Mouse (Mus musculus) bone marrow, adult 2 months (tissue): ENCODE measurements around the gene Lrrc56. TPM values are rescaled to one million over a fixed set of nuclear protein-coding genes. Genes with fewer than 3 reads are reported as not detected.

Experiments used
- H3K27ac ChIP-seq: fragments of 200-500 bp; 2 replicates; pipeline ENCODE4 v1.5.1; 2012; ENCODE audit warnings: low read depth, mild to moderate bottlenecking, control low read depth, inconsistent platforms, low read length; ENCODE audit not compliant: control insufficient read depth, poor library complexity, insufficient read depth
- H3K4me1 ChIP-seq: fragments of 200-500 bp; 2 replicates; pipeline ENCODE4 v1.6.1; 2011; ENCODE audit warnings: low read length; ENCODE audit not compliant: control insufficient read depth, insufficient read depth
- H3K4me3 ChIP-seq: fragments of 200-500 bp; replicated peaks from 2 replicates; pipeline ENCODE3; 2011; ENCODE audit warnings: mild to moderate bottlenecking, low read depth, low read length, control low read depth; ENCODE audit not compliant: control insufficient read depth
- CTCF ChIP-seq: fragments of 200-500 bp; IDR thresholded peaks from 2 replicates; pipeline ENCODE4 v1.5.1; 2011; ENCODE audit warnings: low read length, control low read depth; ENCODE audit not compliant: control insufficient read depth, insufficient read depth
- POLR2A ChIP-seq: fragments of 200-500 bp; IDR thresholded peaks from 2 replicates; pipeline ENCODE4 v1.6.1; 2011; ENCODE audit warnings: low read depth, mild to moderate bottlenecking, control low read depth, low read length, borderline replicate concordance; ENCODE audit not compliant: control insufficient read depth
- WGBS: fragments of 180-500 bp; shearing (Covaris S2); methylation state at CpG from one replicate; pipeline ENCODE4 v1.1.7; 2018; 5-methylcytosine and 5-hydroxymethylcytosine counted together
- polyA plus RNA-seq: library from polyadenylated mRNA; stranded (reverse); fragments of >200 nt; gene quantifications from 2 replicates; pipeline ENCODE4 v1.2.4, GENCODE M21; 2011; ENCODE audit warnings: low replicate concordance; ENCODE audit not compliant: missing spikeins, insufficient read depth, insufficient read length

Gene Lrrc56
- polyA plus RNA-seq, 1 experiment, result 3.1 TPM

- Histone ChIP-seq H3K4me1 (peaks cover 6% of the 10 kb centered on the region), H3K27ac (peak overlapping the region; percentile 66), H3K4me3 (no peak overlapping the region)
- TF ChIP-seq CTCF (no peak), POLR2A (peak; percentile 51; the same call in 1 of the 2 replicates)
- WGBS, result 65% methylated on average over 3 of the region's 3 CpGs
Measured at GRCm38 (mm10) chr7:141209526-141209925, 15.6 kb downstream of the Lrrc56 start.

DNA sequence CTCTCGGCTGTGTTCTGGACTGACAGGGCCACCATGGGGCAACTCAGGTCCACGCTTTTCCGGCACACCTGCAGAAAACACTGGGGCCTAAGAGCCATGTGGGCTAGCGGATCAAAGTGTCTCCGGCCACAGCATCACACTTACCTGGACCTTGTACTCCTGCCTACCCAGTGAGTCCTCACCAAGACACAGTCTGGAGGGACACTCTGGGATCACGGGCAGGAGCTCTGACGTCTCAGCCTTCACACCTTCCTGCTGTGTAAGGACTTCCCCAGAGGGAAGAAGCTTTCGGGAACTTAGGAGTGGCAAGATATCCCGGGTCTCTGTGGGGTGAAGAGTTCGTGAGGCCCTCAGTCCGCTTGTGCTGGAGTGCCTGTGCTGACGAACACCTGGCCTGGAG lies 16.2 kb downstream of the Lrrc56 start:
- H3K4me3 ChIP-seq, result no peak overlapping the region
- WGBS, result 85% methylated on average over 12 of the region's 12 CpGs
- TF ChIP-seq POLR2A (no peak), CTCF (no peak)
- H3K27ac ChIP-seq, result peak overlapping the region; percentile 33; the same call in 1 of the 2 replicates
- H3K4me1 ChIP-seq, result peaks cover 6% of the 10 kb centered on the region

- no peak overlapping the region for H3K27ac ChIP-seq
- peaks cover 6% of the 10 kb centered on the region for H3K4me1 ChIP-seq
- WGBS, result 88% methylated on average over 14 of the region's 14 CpGs
Measured at GRCm38 (mm10) chr7:141210606-141211131, 16.7 kb downstream of the Lrrc56 start.

GRCm38 (mm10) chr7:141213133-141213532 lies 19.2 kb downstream of the Lrrc56 start:
- H3K4me3 ChIP-seq, result no peak overlapping the region
- 93% methylated on average over 3 of the region's 3 CpGs for WGBS
- H3K4me1 ChIP-seq, result peaks cover 6% of the 10 kb centered on the region
- TF ChIP-seq POLR2A, result no peak
- no peak for TF ChIP-seq CTCF
- no peak overlapping the region for H3K27ac ChIP-seq

More at GRCm38 (mm10) chr7:141210606-141211131, 16.7 kb downstream of the Lrrc56 start:
- no peak overlapping the region for H3K4me3 ChIP-seq
- TF ChIP-seq CTCF, result no peak

DNA sequence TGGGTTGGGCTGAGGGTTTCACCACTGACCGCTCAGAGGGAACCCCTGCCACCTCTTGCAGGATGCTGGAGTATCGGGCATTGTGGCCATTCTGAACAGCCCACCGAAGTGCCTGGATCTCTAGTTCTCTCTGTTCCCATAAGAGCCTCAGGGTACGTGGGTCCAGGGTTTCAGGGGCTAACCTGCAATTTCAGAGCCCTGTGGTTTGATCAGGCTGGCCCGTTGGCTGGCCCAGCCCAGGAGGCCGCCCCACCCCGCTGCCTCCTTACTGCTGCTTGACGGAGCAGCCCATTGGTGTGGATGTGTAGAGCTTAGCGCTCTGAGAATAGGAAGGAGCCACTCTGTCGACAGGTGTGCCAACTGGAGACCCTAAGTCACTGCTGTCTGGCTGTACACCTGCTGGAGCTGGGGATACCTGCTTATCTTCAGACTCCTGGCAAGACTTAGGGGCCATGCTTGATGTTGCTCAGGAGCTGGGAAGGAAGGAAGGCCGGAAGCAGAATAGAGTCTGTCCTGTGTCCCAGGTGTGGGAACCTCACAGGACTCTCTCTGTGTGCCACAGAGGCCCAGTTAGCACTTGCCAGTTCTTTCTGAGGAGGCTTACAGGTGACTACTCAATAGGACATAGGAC lies 19.8 kb downstream of the Lrrc56 start, which contains the start of gene Lmntd2:
Gene Lmntd2, minus strand, starts transcription at position 476 of the 631 bp plus-strand sequence.
- Histone ChIP-seq H3K4me1 (peaks cover 6% of the 10 kb centered on the region), H3K4me3 (no peak within 1 kb of the TSS), H3K27ac (peak within 1 kb of the TSS; percentile 24; the same call in 1 of the 2 replicates)
- TF ChIP-seq POLR2A (no peak), CTCF (no peak)
- WGBS, result 90% methylated on average over 11 of the region's 11 CpGs

DNA sequence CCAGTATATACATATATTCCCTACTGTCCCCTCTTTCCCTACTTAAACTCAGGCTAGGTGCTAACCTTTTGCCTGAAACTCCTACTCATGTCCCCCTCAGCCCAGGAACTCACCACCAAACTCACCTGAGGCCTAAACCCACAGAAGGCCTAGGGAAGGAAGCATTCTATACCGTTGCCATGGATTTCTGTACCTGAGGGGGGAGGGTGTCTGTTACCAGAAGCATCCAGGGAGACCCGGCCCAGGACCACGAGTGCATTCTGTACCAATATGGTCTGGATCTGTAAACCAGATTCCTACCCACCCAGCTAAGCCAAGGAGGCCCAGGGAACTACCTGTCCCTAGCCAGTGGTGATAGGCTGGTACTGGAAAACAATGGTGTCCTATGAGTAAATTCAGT lies 20.4 kb downstream of the Lrrc56 start:
- Histone ChIP-seq H3K27ac (no peak overlapping the region), H3K4me3 (no peak overlapping the region), H3K4me1 (peaks cover 4% of the 10 kb centered on the region; the same call in 1 of the 2 replicates)
- TF ChIP-seq CTCF (no peak), POLR2A (no peak)
- 86% methylated on average over 3 of the region's 3 CpGs for WGBS

GRCm38 (mm10) chr7:141215101-141215879 lies 21.3 kb downstream of the Lrrc56 start, which contains the start of gene Rassf7:
TSS of gene Rassf7 (plus strand) at chr7:141215860.
- Histone ChIP-seq H3K27ac (peak within 1 kb of the TSS; percentile 62), H3K4me3 (peak within 1 kb of the TSS; percentile 71), H3K4me1 (no peaks in the 10 kb centered on the region)
- WGBS, result 5% methylated on average over 41 of the region's 41 CpGs
- TF ChIP-seq POLR2A (peak; percentile 7; the same call in 1 of the 2 replicates), CTCF (no peak)

- Histone ChIP-seq H3K4me1 (no peaks in the 10 kb centered on the region), H3K4me3 (peak overlapping the region; percentile 71), H3K27ac (peak overlapping the region; percentile 62)
- WGBS, result 2% methylated on average over 42 of the region's 42 CpGs
- no peak for TF ChIP-seq CTCF
- peak; percentile 17; the same call in 1 of the 2 replicates for TF ChIP-seq POLR2A
Measured at GRCm38 (mm10) chr7:141215880-141216733, 22.1 kb downstream of the Lrrc56 start.
